Mouse (Mus musculus): ENCODE results near the gene Pkp4. TPM values are rescaled to one million over a fixed set of nuclear protein-coding genes. Genes with fewer than 3 reads are reported as not detected.

Pkp4 gene
- polyA plus RNA-seq, 1 experiment from 2014 or later: 18.7 TPM

GRCm38 (mm10) chr2:59261203-59261602 is 100.6 kb downstream of the Pkp4 start:
- Histone ChIP-seq H3K4me3 (no peak overlapping the region), H3K27ac (replicated peaks) (no peak overlapping the region), H3K36me3 (peaks cover 4% of the 10 kb centered on the region; the same call in 1 of the 2 replicates), H3K27me3 (ENCODE audit: low read depth, poor library complexity, severe bottlenecking) (no peaks in the 10 kb centered on the region), H3K9me3 (replicated peaks) (no peaks in the 10 kb centered on the region), H3K4me1 (peaks cover 10% of the 10 kb centered on the region; the same call in 1 of the 2 replicates)
- DNase-seq (ENCODE audit: low spot score): no peak
- WGBS: 93% methylated on average over 2 of the region's 2 CpGs

GRCm38 (mm10) chr2:59266428-59266827 is 105.8 kb downstream of the Pkp4 start:
- H3K9me3 ChIP-seq (replicated peaks): no peaks in the 10 kb centered on the region
- no peaks in the 10 kb centered on the region for H3K4me1 ChIP-seq
- H3K27me3 ChIP-seq (ENCODE audit: low read depth, poor library complexity, severe bottlenecking): no peaks in the 10 kb centered on the region
- H3K4me3 ChIP-seq: no peak overlapping the region
- no peak for DNase-seq (ENCODE audit: low spot score)
- H3K36me3 ChIP-seq: peaks cover 14% of the 10 kb centered on the region; the same call in 1 of the 2 replicates
- WGBS: 96% methylated on average over 14 of the region's 14 CpGs
- no peak overlapping the region for H3K27ac ChIP-seq (replicated peaks)

- peaks cover 7% of the 10 kb centered on the region; the same call in 1 of the 2 replicates for H3K36me3 ChIP-seq
- H3K27me3 ChIP-seq (ENCODE audit: low read depth, poor library complexity, severe bottlenecking): no peaks in the 10 kb centered on the region
- no peak for DNase-seq (ENCODE audit: low spot score)
- no peaks in the 10 kb centered on the region for H3K4me1 ChIP-seq
- no peak overlapping the region for H3K4me3 ChIP-seq
- no peak overlapping the region for H3K27ac ChIP-seq (replicated peaks)
- no peaks in the 10 kb centered on the region for H3K9me3 ChIP-seq (replicated peaks)
- 92% methylated on average over 8 of the region's 8 CpGs for WGBS
Measured at GRCm38 (mm10) chr2:59271835-59272234, 111.2 kb downstream of the Pkp4 start.

GRCm38 (mm10) chr2:59272713-59273112 is 112.1 kb downstream of the Pkp4 start:
- no peaks in the 10 kb centered on the region for H3K9me3 ChIP-seq (replicated peaks)
- peaks cover 7% of the 10 kb centered on the region; the same call in 1 of the 2 replicates for H3K36me3 ChIP-seq
- no peak overlapping the region for H3K27ac ChIP-seq (replicated peaks)
- no peak for DNase-seq (ENCODE audit: low spot score)
- no peak overlapping the region for H3K4me3 ChIP-seq
- 88% methylated on average over 6 of the region's 6 CpGs for WGBS
- no peaks in the 10 kb centered on the region for H3K27me3 ChIP-seq (ENCODE audit: low read depth, poor library complexity, severe bottlenecking)
- no peaks in the 10 kb centered on the region for H3K4me1 ChIP-seq

- H3K36me3 ChIP-seq: peaks cover 10% of the 10 kb centered on the region
- no peaks in the 10 kb centered on the region for H3K9me3 ChIP-seq (replicated peaks)
- 84% methylated on average over 7 of the region's 7 CpGs for WGBS
- H3K27ac ChIP-seq (replicated peaks): no peak overlapping the region
- H3K27me3 ChIP-seq (ENCODE audit: low read depth, poor library complexity, severe bottlenecking): no peaks in the 10 kb centered on the region
- no peak overlapping the region for H3K4me3 ChIP-seq
- H3K4me1 ChIP-seq: no peaks in the 10 kb centered on the region
- DNase-seq (ENCODE audit: low spot score): no peak
Measured at GRCm38 (mm10) chr2:59280914-59281562, 120.4 kb downstream of the Pkp4 start.

GRCm38 (mm10) chr2:59282966-59283365 is 122.3 kb downstream of the Pkp4 start:
- no peaks in the 10 kb centered on the region for H3K9me3 ChIP-seq (replicated peaks)
- no peak overlapping the region for H3K4me3 ChIP-seq
- DNase-seq (ENCODE audit: low spot score): no peak
- no peak overlapping the region for H3K27ac ChIP-seq (replicated peaks)
- H3K27me3 ChIP-seq (ENCODE audit: low read depth, poor library complexity, severe bottlenecking): no peaks in the 10 kb centered on the region
- 96% methylated on average over 6 of the region's 6 CpGs for WGBS
- no peaks in the 10 kb centered on the region for H3K4me1 ChIP-seq
- peaks cover 10% of the 10 kb centered on the region for H3K36me3 ChIP-seq

GRCm38 (mm10) chr2:59284216-59284615 is 123.6 kb downstream of the Pkp4 start:
- no peak for DNase-seq (ENCODE audit: low spot score)
- Histone ChIP-seq H3K9me3 (replicated peaks) (no peaks in the 10 kb centered on the region), H3K27me3 (ENCODE audit: low read depth, poor library complexity, severe bottlenecking) (no peaks in the 10 kb centered on the region), H3K4me1 (no peaks in the 10 kb centered on the region), H3K36me3 (peaks cover 10% of the 10 kb centered on the region), H3K27ac (replicated peaks) (no peak overlapping the region), H3K4me3 (no peak overlapping the region)
- 96% methylated on average over 5 of the region's 5 CpGs for WGBS

- WGBS: 89% methylated on average over 8 of the region's 8 CpGs
- H3K4me3 ChIP-seq: no peak overlapping the region
- DNase-seq (ENCODE audit: low spot score): no peak
- H3K27me3 ChIP-seq (ENCODE audit: low read depth, poor library complexity, severe bottlenecking): no peaks in the 10 kb centered on the region
- no peak overlapping the region for H3K27ac ChIP-seq (replicated peaks)
- H3K9me3 ChIP-seq (replicated peaks): no peaks in the 10 kb centered on the region
- H3K36me3 ChIP-seq: peaks cover 6% of the 10 kb centered on the region; the same call in 1 of the 2 replicates
- H3K4me1 ChIP-seq: no peaks in the 10 kb centered on the region
Measured at GRCm38 (mm10) chr2:59284734-59285490, 124.3 kb downstream of the Pkp4 start.

- Histone ChIP-seq H3K9me3 (replicated peaks) (no peaks in the 10 kb centered on the region), H3K4me3 (no peak overlapping the region), H3K36me3 (peaks cover 6% of the 10 kb centered on the region; the same call in 1 of the 2 replicates), H3K27me3 (ENCODE audit: low read depth, poor library complexity, severe bottlenecking) (no peaks in the 10 kb centered on the region), H3K4me1 (no peaks in the 10 kb centered on the region), H3K27ac (replicated peaks) (no peak overlapping the region)
- WGBS: 81% methylated on average over 1 of the region's 1 CpGs
- DNase-seq (ENCODE audit: low spot score): no peak
Measured at GRCm38 (mm10) chr2:59285581-59285980, 124.9 kb downstream of the Pkp4 start.

GRCm38 (mm10) chr2:59286247-59286646 is 125.6 kb downstream of the Pkp4 start:
- no peak for DNase-seq (ENCODE audit: low spot score)
- no peaks in the 10 kb centered on the region for H3K4me1 ChIP-seq
- no peaks in the 10 kb centered on the region for H3K9me3 ChIP-seq (replicated peaks)
- H3K4me3 ChIP-seq: no peak overlapping the region
- peaks cover 6% of the 10 kb centered on the region; the same call in 1 of the 2 replicates for H3K36me3 ChIP-seq
- 86% methylated on average over 9 of the region's 9 CpGs for WGBS
- no peak overlapping the region for H3K27ac ChIP-seq (replicated peaks)
- no peaks in the 10 kb centered on the region for H3K27me3 ChIP-seq (ENCODE audit: low read depth, poor library complexity, severe bottlenecking)

- DNase-seq (ENCODE audit: low spot score): no peak
- Histone ChIP-seq H3K4me3 (no peak overlapping the region), H3K4me1 (no peaks in the 10 kb centered on the region), H3K36me3 (peaks cover 6% of the 10 kb centered on the region; the same call in 1 of the 2 replicates), H3K27ac (replicated peaks) (no peak overlapping the region), H3K27me3 (ENCODE audit: low read depth, poor library complexity, severe bottlenecking) (no peaks in the 10 kb centered on the region), H3K9me3 (replicated peaks) (no peaks in the 10 kb centered on the region)
- WGBS: 81% methylated on average over 8 of the region's 8 CpGs
Measured at GRCm38 (mm10) chr2:59287630-59288029, 127.0 kb downstream of the Pkp4 start.

GRCm38 (mm10) chr2:59289411-59289810 is 128.8 kb downstream of the Pkp4 start:
- Histone ChIP-seq H3K27me3 (ENCODE audit: low read depth, poor library complexity, severe bottlenecking) (no peaks in the 10 kb centered on the region), H3K4me3 (no peak overlapping the region), H3K36me3 (no peaks in the 10 kb centered on the region), H3K4me1 (no peaks in the 10 kb centered on the region), H3K27ac (replicated peaks) (no peak overlapping the region), H3K9me3 (replicated peaks) (no peaks in the 10 kb centered on the region)
- WGBS: 81% methylated on average over 2 of the region's 2 CpGs
- DNase-seq (ENCODE audit: low spot score): no peak

- WGBS: 73% methylated on average over 3 of the region's 3 CpGs
- DNase-seq (ENCODE audit: low spot score): no peak
- no peaks in the 10 kb centered on the region for H3K9me3 ChIP-seq (replicated peaks)
- H3K27me3 ChIP-seq (ENCODE audit: low read depth, poor library complexity, severe bottlenecking): no peaks in the 10 kb centered on the region
- H3K4me3 ChIP-seq: no peak overlapping the region
- H3K4me1 ChIP-seq: no peaks in the 10 kb centered on the region
- no peaks in the 10 kb centered on the region for H3K36me3 ChIP-seq
- H3K27ac ChIP-seq (replicated peaks): no peak overlapping the region
Measured at GRCm38 (mm10) chr2:59290391-59290790, 129.7 kb downstream of the Pkp4 start.
